Mouse (Mus musculus) liver, embryonic 16.5 days (tissue): ENCODE measurements around the gene Aldh16a1. TPM values are rescaled to one million over a fixed set of nuclear protein-coding genes. Genes with fewer than 3 reads are reported as not detected.

Experiments
- ATAC-seq: fragments of 200-750 bp; cut with Nextera tagmentation; 2 replicates; pipeline ENCODE4 v1.8.0; 2017; ENCODE audit warnings: low read depth, mild to moderate bottlenecking, moderate number of reproducible peaks, moderate library complexity
- H3K27ac ChIP-seq: fragments of 300-500 bp; sonication (generic); 2 replicates; pipeline ENCODE4 v1.5.1; 2014; ENCODE audit warnings: mild to moderate bottlenecking, low read length
- H3K27me3 ChIP-seq: fragments of 300-500 bp; sonication (generic); 2 replicates; pipeline ENCODE4 v1.6.1; 2014; ENCODE audit warnings: low read depth, low read length, mixed read lengths; ENCODE audit not compliant: control insufficient read depth, insufficient read depth
- H3K36me3 ChIP-seq: fragments of 300-500 bp; sonication (generic); 2 replicates; pipeline ENCODE4 v1.6.1; 2014; ENCODE audit warnings: mild to moderate bottlenecking; ENCODE audit not compliant: control insufficient read depth, insufficient read depth
- H3K4me1 ChIP-seq: fragments of 300-500 bp; sonication (generic); 2 replicates; pipeline ENCODE4 v1.6.1; 2014; ENCODE audit warnings: low read depth, low read length, mixed read lengths; ENCODE audit not compliant: control insufficient read depth
- H3K4me2 ChIP-seq: fragments of 300-500 bp; sonication (generic); 2 replicates; pipeline ENCODE4 v1.6.1; 2014; ENCODE audit warnings: low read depth, low read length, mixed read lengths
- H3K4me3 ChIP-seq: fragments of 300-500 bp; sonication (generic); 2 replicates; pipeline ENCODE4 v1.5.1; 2014; ENCODE audit warnings: low read depth, mild to moderate bottlenecking, low read length
- H3K9ac ChIP-seq: fragments of 300-500 bp; sonication (generic); 2 replicates; pipeline ENCODE4 v1.6.1; 2014; ENCODE audit warnings: low read depth, low read length
- H3K9me3 ChIP-seq: fragments of 300-500 bp; sonication (generic); replicated peaks from 2 replicates; pipeline ENCODE4 v1.6.1; 2016; ENCODE audit warnings: low read length; ENCODE audit not compliant: control insufficient read depth
- WGBS: fragments of 180-500 bp; shearing (Covaris S2); extraction: QIAGEN DNeasy Blood & Tissue Kit; methylation state at CpG from one replicate; pipeline ENCODE4 v1.1.7; 2014; ENCODE audit not compliant: insufficient replicate concordance; 5-methylcytosine and 5-hydroxymethylcytosine counted together
- polyA plus RNA-seq: library from polyadenylated mRNA; unstranded; fragments of >200 nt; fragmentation: Nextera tagmentation; extraction: Ambion mirVana; gene quantifications from 2 replicates; pipeline ENCODE4 v1.2.1, GENCODE M21; 2015

Gene Aldh16a1
- polyA plus RNA-seq, 1 experiment from 2014 or later = 30.0 TPM

DNA sequence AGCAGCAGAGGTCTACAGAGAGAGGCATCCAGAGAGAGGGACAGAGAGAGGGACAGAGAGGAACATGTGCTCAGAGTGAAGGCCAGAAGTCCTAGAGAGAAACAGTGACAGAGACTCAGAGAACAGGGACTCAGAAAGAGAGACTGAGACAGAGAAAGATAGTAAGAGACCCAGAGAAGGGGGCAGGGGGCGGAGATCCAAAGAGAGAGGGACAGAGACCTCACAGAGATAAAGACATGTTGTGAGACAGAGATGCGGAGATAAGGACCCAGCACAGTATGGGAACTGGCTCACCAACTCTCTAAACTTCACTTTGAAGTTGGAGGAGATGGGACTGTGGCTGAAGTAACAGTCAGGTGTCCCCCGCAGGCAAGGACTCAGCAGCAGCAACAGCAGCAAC lies 19.0 kb downstream of the Aldh16a1 start:
- H3K27ac ChIP-seq = peak overlapping the region; percentile 70
- 27% methylated on average over 3 of the region's 3 CpGs for WGBS
- no peaks in the 10 kb centered on the region for H3K36me3 ChIP-seq
- H3K4me2 ChIP-seq = peak overlapping the region; percentile 88
- no peaks in the 10 kb centered on the region for H3K27me3 ChIP-seq
- H3K9ac ChIP-seq = peak overlapping the region; percentile 81
- H3K4me1 ChIP-seq = peaks cover 38% of the 10 kb centered on the region
- ATAC-seq = no peak
- H3K9me3 ChIP-seq = no peaks in the 10 kb centered on the region
- peak overlapping the region; percentile 79 for H3K4me3 ChIP-seq

- Histone ChIP-seq H3K4me2 (peak overlapping the region; percentile 88), H3K36me3 (no peaks in the 10 kb centered on the region), H3K4me3 (peak overlapping the region; percentile 79), H3K27ac (peak overlapping the region; percentile 70), H3K27me3 (no peaks in the 10 kb centered on the region), H3K9me3 (no peaks in the 10 kb centered on the region), H3K9ac (peak overlapping the region; percentile 25; the same call in 1 of the 2 replicates), H3K4me1 (peaks cover 46% of the 10 kb centered on the region)
- 6% methylated on average over 12 of the region's 12 CpGs for WGBS
- peak; percentile 31 for ATAC-seq
Measured at GRCm38 (mm10) chr7:45134544-45135026, 19.8 kb downstream of the Aldh16a1 start.

- ATAC-seq = no peak
- no peaks in the 10 kb centered on the region for H3K36me3 ChIP-seq
- H3K4me2 ChIP-seq = no peak overlapping the region
- no peak overlapping the region for H3K9ac ChIP-seq
- H3K4me1 ChIP-seq = peaks cover 49% of the 10 kb centered on the region
- H3K4me3 ChIP-seq = no peak overlapping the region
- 80% methylated on average over 8 of the region's 8 CpGs for WGBS
- H3K27ac ChIP-seq = no peak overlapping the region
- H3K27me3 ChIP-seq = no peaks in the 10 kb centered on the region
- no peaks in the 10 kb centered on the region for H3K9me3 ChIP-seq
Measured at GRCm38 (mm10) chr7:45133446-45134159, 20.8 kb downstream of the Aldh16a1 start.

- no peak overlapping the region for H3K27ac ChIP-seq
- 74% methylated on average over 11 of the region's 11 CpGs for WGBS
- ATAC-seq = no peak
Measured at GRCm38 (mm10) chr7:45131850-45132249, 22.5 kb downstream of the Aldh16a1 start.

DNA sequence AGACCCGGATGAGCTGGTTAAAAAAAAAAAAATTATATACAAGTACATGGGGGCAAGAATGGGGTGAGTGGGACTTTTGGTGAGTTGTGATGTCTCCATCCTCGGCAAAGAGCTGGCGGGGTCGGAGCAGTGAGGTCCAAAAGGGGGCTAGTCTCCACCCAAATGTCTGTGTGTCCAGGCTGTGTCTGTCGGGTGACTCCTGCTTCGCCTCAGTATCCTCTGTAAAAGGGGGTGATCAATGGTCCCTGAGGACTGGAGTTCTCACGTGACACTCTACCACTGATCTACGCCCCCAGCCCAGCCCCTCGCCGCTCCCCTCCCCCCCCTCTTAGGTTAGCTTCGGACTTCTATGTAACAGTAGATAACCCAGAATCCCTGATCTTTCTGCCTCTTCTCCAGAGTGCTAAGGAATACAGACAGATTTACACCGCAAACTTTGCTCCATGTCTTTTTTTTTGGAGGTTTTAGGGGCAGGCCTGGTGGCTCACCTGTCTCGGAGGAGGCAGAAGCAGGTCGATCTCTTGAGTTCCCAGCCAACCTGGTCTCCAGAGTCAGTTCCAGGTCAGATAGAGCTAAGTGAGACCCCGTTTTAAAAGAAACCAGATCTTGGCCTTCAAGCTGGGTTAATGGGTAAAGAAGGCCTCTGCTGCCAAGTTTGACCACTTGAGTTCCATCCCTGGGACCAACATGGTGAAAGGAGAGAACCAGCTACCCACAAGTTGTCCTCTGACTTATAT lies 24.4 kb downstream of the Aldh16a1 start:
- peaks cover 37% of the 10 kb centered on the region for H3K4me1 ChIP-seq
- WGBS = 42% methylated on average over 15 of the region's 15 CpGs
- peak overlapping the region; percentile 81 for H3K4me3 ChIP-seq
- H3K9ac ChIP-seq = peak overlapping the region; percentile 79
- no peaks in the 10 kb centered on the region for H3K27me3 ChIP-seq
- H3K9me3 ChIP-seq = no peaks in the 10 kb centered on the region
- peak overlapping the region; percentile 90; the same call in 1 of the 2 replicates for H3K27ac ChIP-seq
- H3K36me3 ChIP-seq = peaks cover 21% of the 10 kb centered on the region
- peak overlapping the region; percentile 96 for H3K4me2 ChIP-seq
- ATAC-seq = no peak

More at GRCm38 (mm10) chr7:45131850-45132249, 22.5 kb downstream of the Aldh16a1 start:
- Histone ChIP-seq H3K9me3 (no peaks in the 10 kb centered on the region), H3K27me3 (no peaks in the 10 kb centered on the region), H3K9ac (no peak overlapping the region), H3K4me2 (no peak overlapping the region), H3K4me3 (no peak overlapping the region), H3K36me3 (peaks cover 5% of the 10 kb centered on the region), H3K4me1 (peaks cover 41% of the 10 kb centered on the region)

GRCm38 (mm10) chr7:45129318-45129717 lies 25.1 kb downstream of the Aldh16a1 start:
- 0 out of 2 replicates have a peak, but pooled peaks have one; percentile 0 for ATAC-seq
- peaks cover 36% of the 10 kb centered on the region for H3K4me1 ChIP-seq

DNA sequence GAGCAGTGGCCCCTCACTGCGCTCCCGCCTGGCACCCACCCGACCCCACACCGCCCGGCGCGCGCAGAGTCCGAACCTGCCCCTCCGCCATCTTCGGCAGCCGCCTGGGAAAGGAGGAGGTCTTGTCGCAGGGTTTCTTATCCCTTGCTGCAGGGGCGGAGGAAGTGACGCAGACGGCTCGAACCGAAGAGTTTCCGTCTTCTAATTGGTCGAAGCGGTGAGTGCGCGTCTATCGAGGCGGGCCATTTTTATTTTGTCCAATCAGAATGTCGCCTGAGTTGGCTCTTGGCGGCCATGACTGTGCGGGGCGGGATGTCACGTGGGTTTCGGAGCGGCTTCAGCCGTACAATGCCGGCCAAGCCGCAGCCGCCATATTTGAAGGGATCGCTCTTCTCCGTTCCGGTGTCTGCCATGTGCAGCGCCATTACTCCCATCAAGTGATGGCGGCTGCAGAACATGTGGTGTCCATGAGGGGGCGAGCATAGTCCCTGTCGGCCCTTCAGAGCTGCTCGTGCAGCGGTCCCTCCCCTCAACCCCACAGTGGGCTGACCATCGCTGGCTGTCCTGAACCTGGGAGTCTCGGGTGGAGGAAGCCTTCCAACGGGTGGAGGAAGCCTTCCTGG lies 25.6 kb downstream of the Aldh16a1 start, which contains the start of gene Rpl13a:
Rpl13a (minus strand) TSS at position 138 of the 623 bp plus-strand sequence.
- Histone ChIP-seq H3K4me3 (peak within 1 kb of the TSS; percentile 81), H3K27me3 (no peaks in the 10 kb centered on the region), H3K9ac (peak within 1 kb of the TSS; percentile 87), H3K4me1 (peaks cover 35% of the 10 kb centered on the region), H3K4me2 (peak within 1 kb of the TSS; percentile 96), H3K36me3 (peaks cover 21% of the 10 kb centered on the region), H3K27ac (peak within 1 kb of the TSS; percentile 90), H3K9me3 (no peaks in the 10 kb centered on the region)
- ATAC-seq = peak; percentile 82
- WGBS = under 1% methylated on average over 48 of the region's 48 CpGs

More at GRCm38 (mm10) chr7:45129318-45129717, 25.1 kb downstream of the Aldh16a1 start:
- Histone ChIP-seq H3K27me3 (no peaks in the 10 kb centered on the region), H3K9ac (peak overlapping the region; percentile 79), H3K27ac (peak overlapping the region; percentile 90), H3K4me3 (peak overlapping the region; percentile 81), H3K36me3 (peaks cover 21% of the 10 kb centered on the region), H3K9me3 (no peaks in the 10 kb centered on the region), H3K4me2 (peak overlapping the region; percentile 96)
- WGBS = under 1% methylated on average over 17 of the region's 17 CpGs

- Histone ChIP-seq H3K27me3 (no peaks in the 10 kb centered on the region), H3K27ac (peak overlapping the region; percentile 86), H3K4me2 (peak overlapping the region; percentile 84), H3K9me3 (no peaks in the 10 kb centered on the region), H3K4me1 (peaks cover 41% of the 10 kb centered on the region), H3K4me3 (peak overlapping the region; percentile 81), H3K36me3 (peaks cover 23% of the 10 kb centered on the region), H3K9ac (peak overlapping the region; percentile 87)
- no peak for ATAC-seq
- WGBS = 0% methylated on average over 6 of the region's 6 CpGs
Measured at GRCm38 (mm10) chr7:45127700-45128224, 26.6 kb downstream of the Aldh16a1 start.
